Mouse (Mus musculus) NIH3T3 (cell line): Measurements from ENCODE around the gene Tpbgl.

Source experiments
- DNase-seq: peaks from one replicate; pipeline ENCODE4 v3.0.0-alpha.2; 2012; ENCODE audit warnings: low read depth

The Tpbgl gene

GRCm38 (mm10) chr7:99579491-99580190, 47.3 kb downstream of the Tpbgl start:
- DNase-seq, result peak; percentile 15

GRCm38 (mm10) chr7:99578246-99578645, 48.7 kb downstream of the Tpbgl start:
- DNase-seq, result no peak
